Mouse (Mus musculus) lung, postnatal 36 days (tissue): Measurements from ENCODE around the gene Pecr.

ENCODE experiments used
- DNase-seq: peaks from one replicate; pipeline ENCODE4 v3.0.0; 2022; ENCODE audit warnings: mixed read lengths

Gene Pecr

GRCm38 (mm10) chr1:72228974-72229373 lies 55.1 kb downstream of the Pecr start:
- peak; percentile 62 for DNase-seq

GRCm38 (mm10) chr1:72227546-72227945 lies 56.6 kb downstream of the Pecr start:
- DNase-seq: no peak

GRCm38 (mm10) chr1:72226887-72227481 lies 57.1 kb downstream of the Pecr start:
- no peak for DNase-seq

GRCm38 (mm10) chr1:72226172-72226886 lies 57.8 kb downstream of the Pecr start:
- DNase-seq: peak; percentile 36

GRCm38 (mm10) chr1:72225720-72226171 lies 58.4 kb downstream of the Pecr start:
- peak; percentile 89 for DNase-seq

GRCm38 (mm10) chr1:72225054-72225718 lies 58.9 kb downstream of the Pecr start:
- no peak for DNase-seq

GRCm38 (mm10) chr1:72220008-72220407 lies 64.1 kb downstream of the Pecr start:
- DNase-seq: no peak

- DNase-seq: no peak
Measured at GRCm38 (mm10) chr1:72219116-72219515, 65.0 kb downstream of the Pecr start.

- no peak for DNase-seq
Measured at GRCm38 (mm10) chr1:72218626-72219025, 65.5 kb downstream of the Pecr start.

- no peak for DNase-seq
Measured at GRCm38 (mm10) chr1:72216761-72217160, 67.4 kb downstream of the Pecr start.

- DNase-seq: no peak
Measured at GRCm38 (mm10) chr1:72215174-72215573, 68.9 kb downstream of the Pecr start.

GRCm38 (mm10) chr1:72214470-72214961 lies 69.6 kb downstream of the Pecr start:
- no peak for DNase-seq

GRCm38 (mm10) chr1:72213954-72214353 lies 70.2 kb downstream of the Pecr start:
- no peak for DNase-seq

GRCm38 (mm10) chr1:72211701-72212699 lies 72.1 kb downstream of the Pecr start, which contains the start of gene Mreg:
Gene Mreg, minus strand, starts transcription at chr1:72212307.
- DNase-seq: peak; percentile 55

- no peak for DNase-seq
Measured at GRCm38 (mm10) chr1:72210803-72211679, 73.1 kb downstream of the Pecr start.
